In the genomic region with DNA sequence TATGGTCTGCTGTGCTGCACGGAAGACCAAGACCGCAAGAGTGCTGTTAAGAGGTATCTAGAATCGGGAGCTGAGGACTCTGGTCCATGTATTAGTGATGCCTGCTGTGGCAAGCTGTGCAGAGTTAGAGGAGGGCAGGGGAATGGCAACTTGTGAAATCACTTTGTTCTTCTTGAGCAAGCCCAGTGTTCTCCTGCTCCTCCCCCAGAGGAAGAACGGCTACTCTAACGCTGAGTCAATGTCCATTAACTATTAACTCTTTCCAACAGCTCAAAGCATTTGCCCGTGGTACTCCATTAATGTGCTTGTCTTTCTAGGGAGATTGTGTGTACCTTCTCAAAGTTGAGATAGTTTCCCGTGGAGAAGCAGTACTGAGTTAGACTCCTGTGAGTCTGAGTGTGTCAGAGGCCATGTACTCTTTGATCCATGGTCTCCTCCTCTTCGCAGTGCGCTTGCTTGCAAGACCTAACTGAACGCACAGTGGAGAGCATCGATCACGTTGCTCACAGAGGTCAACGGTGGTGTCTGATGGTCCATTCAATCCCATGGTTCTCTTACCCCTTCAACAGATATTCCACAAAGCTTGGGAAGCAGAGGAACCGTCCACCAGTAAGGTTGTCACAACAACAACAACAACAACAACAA, we compare ENCODE assay signal across 14 mouse cellular contexts.
A peak's percentile ranks its signal among the peaks of the same experiment; 100 is the strongest.
DNase-seq lines count a peak whose midpoint lies in the region; ATAC-seq lines count a peak whose summit lies in the region.
"Had no signal": no experiment of that assay in that cellular context is flagged by ENCODE, and none has a peak within 500 bp of the region (broad histone marks: within the 10 kb centered on the region; RNA-seq: fewer than 3 reads in every experiment).

No protein-coding gene starts in this region.

- 0 out of 2 replicates have a peak, but pooled peaks have one; percentile 8 for ATAC-seq in kidney, embryonic 14.5 days (ENCODE audit: low FRiP score, low TSS enrichment)
- no peak for ATAC-seq in limb, embryonic 13.5 days (ENCODE audit: low FRiP score, low read depth)
- ATAC-seq in megakaryocyte progenitor cell, adult 5-6 weeks (replicated peaks; ENCODE audit: poor library complexity) = peak; percentile 80
- ATAC-seq in intestine, embryonic 15.5 days = no peak

- H3K9me3 ChIP-seq in kidney, embryonic 14.5 days (ENCODE audit: control insufficient read depth, low read length) = no peaks in the 10 kb centered on the region
- H3K9me3 ChIP-seq in limb, embryonic 13.5 days = no peaks in the 10 kb centered on the region
- H3K9me3 ChIP-seq in intestine, embryonic 15.5 days = no peaks in the 10 kb centered on the region
- H3K9me3 ChIP-seq: embryonic facial prominence, embryonic 12.5 days; hindbrain, embryonic 12.5 days; neural tube, embryonic 13.5 days had no signal

- no peaks in the 10 kb centered on the region for H3K36me3 ChIP-seq in kidney, embryonic 14.5 days (ENCODE audit: control insufficient read depth, insufficient read depth, low read length)
- no peaks in the 10 kb centered on the region for H3K36me3 ChIP-seq in limb, embryonic 13.5 days
- no peaks in the 10 kb centered on the region for H3K36me3 ChIP-seq in intestine, embryonic 15.5 days
- H3K36me3 ChIP-seq: embryonic facial prominence, embryonic 12.5 days; hindbrain, embryonic 12.5 days; neural tube, embryonic 13.5 days had no signal

- no peak overlapping the region for H3K4me2 ChIP-seq in kidney, embryonic 14.5 days (replicated peaks; ENCODE audit: low read depth, low read length)
- H3K4me2 ChIP-seq in limb, embryonic 13.5 days (replicated peaks) = no peak overlapping the region
- no peak overlapping the region for H3K4me2 ChIP-seq in intestine, embryonic 15.5 days (replicated peaks)
- H3K4me2 ChIP-seq: embryonic facial prominence, embryonic 12.5 days; hindbrain, embryonic 12.5 days; neural tube, embryonic 13.5 days had no signal

- H3K27ac ChIP-seq in kidney, embryonic 14.5 days (ENCODE audit: low read depth, low read length) = peak overlapping the region; percentile 60; the same call in 1 of the 2 replicates
- H3K27ac ChIP-seq in limb, embryonic 13.5 days = peak overlapping the region; percentile 29; the same call in 1 of the 2 replicates
- no peak overlapping the region for H3K27ac ChIP-seq in intestine, embryonic 15.5 days
- H3K27ac ChIP-seq: embryonic facial prominence, embryonic 12.5 days; hindbrain, embryonic 12.5 days had no signal

- no peaks in the 10 kb centered on the region for H3K27me3 ChIP-seq in kidney, embryonic 14.5 days (ENCODE audit: control insufficient read depth, insufficient read depth, low read length)
- H3K27me3 ChIP-seq in limb, embryonic 13.5 days = no peaks in the 10 kb centered on the region
- H3K27me3 ChIP-seq in intestine, embryonic 15.5 days (replicated peaks) = no peaks in the 10 kb centered on the region
- H3K27me3 ChIP-seq: embryonic facial prominence, embryonic 12.5 days; hindbrain, embryonic 12.5 days; neural tube, embryonic 13.5 days had no signal

- H3K4me1 ChIP-seq in kidney, embryonic 14.5 days (ENCODE audit: control insufficient read depth, insufficient read depth, low read length) = peaks cover 20% of the 10 kb centered on the region
- H3K4me1 ChIP-seq in limb, embryonic 13.5 days = peaks cover 71% of the 10 kb centered on the region
- peaks cover 21% of the 10 kb centered on the region for H3K4me1 ChIP-seq in intestine, embryonic 15.5 days (replicated peaks)

- H3K9ac ChIP-seq in kidney, embryonic 14.5 days (ENCODE audit: low read depth, low read length) = no peak overlapping the region
- no peak overlapping the region for H3K9ac ChIP-seq in limb, embryonic 13.5 days
- H3K9ac ChIP-seq in intestine, embryonic 15.5 days = no peak overlapping the region
- H3K9ac ChIP-seq: embryonic facial prominence, embryonic 12.5 days; hindbrain, embryonic 12.5 days; neural tube, embryonic 13.5 days had no signal

- WGBS in kidney, embryonic 14.5 days = 67% methylated on average over 14 of the region's 14 CpGs
- 79% methylated on average over 14 of the region's 14 CpGs for WGBS in limb, embryonic 13.5 days
- WGBS in intestine, embryonic 15.5 days = 75% methylated on average over 14 of the region's 14 CpGs

- no peak overlapping the region for H3K4me3 ChIP-seq in kidney, embryonic 14.5 days (ENCODE audit: low read length)
- H3K4me3 ChIP-seq in limb, embryonic 13.5 days = no peak overlapping the region
- H3K4me3 ChIP-seq in intestine, embryonic 15.5 days (replicated peaks) = no peak overlapping the region
- H3K4me3 ChIP-seq: embryonic facial prominence, embryonic 12.5 days; hindbrain, embryonic 12.5 days; neural tube, embryonic 13.5 days had no signal

- peak; percentile 20 for DNase-seq in kidney, adult 18-20 months
- no peak for DNase-seq in kidney, postnatal 4 days
- DNase-seq in heart, adult 8-10 months (ENCODE audit: low spot score) = no peak
- DNase-seq in urinary bladder, adult 18-20 months (ENCODE audit: low spot score in 2 of 2) = no peak
- DNase-seq: cerebellum, adult 11 months; gastrocnemius, postnatal 36 days; lung, postnatal 10 days had no signal

Comparison
In these comparisons a context has a peak if more than half of its experiments do, and no peak if none do; other contexts are left out.
1. ATAC-seq: peak in kidney, embryonic 14.5 days (single experiment) and megakaryocyte progenitor cell, adult 5-6 weeks (single experiment); none in limb, embryonic 13.5 days (single experiment) and intestine, embryonic 15.5 days (single experiment).